Mouse (Mus musculus) lung, postnatal 14 days (tissue): ENCODE measurements at regions not wholly inside any gene's neighbourhood (a gene's known extent, or its start where the extent isn't known, plus 50 kb on each side); places are given as distances from the start of the nearest gene placed in this dataset.
A peak's percentile ranks its signal among the peaks of the same experiment; 100 is the strongest.
"Not testable (repeated sequence)": the region's sequence is repeated elsewhere in the genome, so short reads cannot be mapped to it uniquely, and the experiment has no call there.

Experiments
- DNase-seq: peaks from one replicate; pipeline ENCODE4 v3.0.0; 2021

- DNase-seq, result no peak
Observed at GRCm38 (mm10) chr15:4630611-4631010, 96.4 kb upstream of the C6 start.

- peak; percentile 24 for DNase-seq
Observed at GRCm38 (mm10) chr15:4641666-4642065, 85.3 kb upstream of the C6 start.

GRCm38 (mm10) chr15:4642859-4643258, 84.1 kb upstream of the C6 start:
- DNase-seq, result no peak

GRCm38 (mm10) chr15:4643888-4644606, 82.9 kb upstream of the C6 start:
- no peak for DNase-seq

- no peak for DNase-seq
Observed at GRCm38 (mm10) chr15:4648626-4649025, 78.3 kb upstream of the C6 start.

GRCm38 (mm10) chr15:4653706-4654105, 73.3 kb upstream of the C6 start:
- no peak for DNase-seq

GRCm38 (mm10) chr15:4672859-4673258, 54.1 kb upstream of the C6 start:
- not testable (repeated sequence) for DNase-seq
